7 mouse cellular contexts compared by ENCODE assay signal in the genomic region with DNA sequence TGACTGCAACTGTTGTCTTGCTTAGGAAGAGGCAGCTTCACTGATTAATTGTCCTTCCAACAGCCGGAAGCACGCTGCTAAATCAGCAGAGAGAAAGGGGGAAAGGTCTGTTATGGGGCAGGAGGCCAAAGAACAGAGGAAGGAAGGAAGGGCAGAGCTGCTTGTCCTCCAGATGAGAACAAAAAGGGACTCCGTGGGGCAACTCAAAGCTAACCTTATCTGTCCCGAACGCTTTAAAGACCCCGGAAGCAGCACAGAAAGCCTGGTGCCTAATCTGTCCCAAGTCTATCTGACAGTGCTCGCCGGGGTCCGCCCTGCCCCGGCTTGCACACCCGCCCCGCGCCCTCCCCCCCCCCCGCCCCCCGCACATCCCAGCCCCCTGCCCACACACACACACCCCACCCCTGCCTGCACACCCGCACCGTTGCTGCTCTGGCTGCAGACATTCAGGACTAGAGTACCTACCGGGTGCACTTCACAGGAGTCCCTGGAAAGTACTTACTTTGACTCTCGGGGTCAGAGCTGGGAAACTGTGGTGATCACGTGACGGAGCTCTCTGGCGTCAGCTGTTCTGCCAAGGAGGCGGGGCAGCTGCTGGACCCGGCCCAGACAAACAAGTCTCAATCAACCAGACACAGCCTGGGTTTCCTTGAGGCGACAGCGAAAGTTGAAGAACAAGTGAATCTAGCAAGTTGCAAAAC. TPM values are rescaled to one million over a fixed set of nuclear protein-coding genes. Genes with fewer than 3 reads are reported as not detected.
DNase-seq lines count a peak whose midpoint lies in the region; ATAC-seq and TF ChIP-seq lines count a peak whose summit lies in the region.

A gene (minus strand): TSS at position 649 of the 701 bp plus-strand sequence.

- under 1% methylated on average over 17 of the region's 26 CpGs for WGBS in intestine, postnatal 0 days
- WGBS in midbrain, embryonic 11.5 days, result under 1% methylated on average over 18 of the region's 26 CpGs

- DNase-seq in adipocyte (ENCODE audit: low spot score), result peak; percentile 91
- peak; percentile 92 for DNase-seq in embryo, embryonic 11 days
- peak; percentile 71 for DNase-seq in gonadal fat pad, adult 2 months (ENCODE audit: low read depth)
- DNase-seq in left cerebral cortex, postnatal 4 days, result peak; percentile 83
- peak; percentile 97 for DNase-seq in midbrain, embryonic 11.5 days (ENCODE audit: low spot score, missing footprints)
- peak; percentile 81 for DNase-seq in skeletal muscle tissue, adult 2 months (ENCODE audit: low read depth, low spot score)

- no peak for TF ChIP-seq CTCF in intestine, postnatal 0 days (IDR thresholded peaks at IDR 0.05; ENCODE audit: low read depth)

- H3K4me2 ChIP-seq in intestine, postnatal 0 days (replicated peaks; ENCODE audit: low read depth), result peak within 1 kb of the TSS; percentile 81
- peak within 1 kb of the TSS; percentile 70 for H3K4me2 ChIP-seq in midbrain, embryonic 11.5 days

- no peaks in the 10 kb centered on the region for H3K27me3 ChIP-seq in intestine, postnatal 0 days (replicated peaks; ENCODE audit: control insufficient read depth, insufficient read depth, low read length)
- H3K27me3 ChIP-seq in midbrain, embryonic 11.5 days (ENCODE audit: control insufficient read depth, insufficient read depth, low read length), result no peaks in the 10 kb centered on the region

- peak; percentile 83 for ATAC-seq in intestine, postnatal 0 days
- ATAC-seq in midbrain, embryonic 11.5 days (ENCODE audit: low FRiP score), result peak; percentile 93

- H3K27ac ChIP-seq in intestine, postnatal 0 days (ENCODE audit: low read depth, low read length), result peak within 1 kb of the TSS; percentile 64; the same call in 1 of the 2 replicates
- H3K27ac ChIP-seq in midbrain, embryonic 11.5 days (ENCODE audit: low read depth, low read length), result no peak within 1 kb of the TSS

- intact Hi-C loops in left cerebral cortex, postnatal 4 days (cut with DNase I), result no loop called here

- peaks cover 13% of the 10 kb centered on the region for H3K36me3 ChIP-seq in intestine, postnatal 0 days (ENCODE audit: control insufficient read depth, insufficient read depth)
- H3K36me3 ChIP-seq in midbrain, embryonic 11.5 days (ENCODE audit: control insufficient read depth, insufficient read depth, low read length), result no peaks in the 10 kb centered on the region

- H3K9ac ChIP-seq in intestine, postnatal 0 days (ENCODE audit: low read depth, low read length), result peak within 1 kb of the TSS; percentile 55
- H3K9ac ChIP-seq in midbrain, embryonic 11.5 days (ENCODE audit: low read length), result peak within 1 kb of the TSS; percentile 64

- H3K4me3 ChIP-seq in intestine, postnatal 0 days (ENCODE audit: low read depth, low read length), result peak within 1 kb of the TSS; percentile 58
- H3K4me3 ChIP-seq in midbrain, embryonic 11.5 days (ENCODE audit: low read depth, low read length), result peak within 1 kb of the TSS; percentile 54

- no peaks in the 10 kb centered on the region for H3K4me1 ChIP-seq in intestine, postnatal 0 days (replicated peaks; ENCODE audit: control insufficient read depth, insufficient read depth, low read length)
- peaks cover 5% of the 10 kb centered on the region; the same call in 1 of the 2 replicates for H3K4me1 ChIP-seq in midbrain, embryonic 11.5 days (ENCODE audit: control insufficient read depth, insufficient read depth, low read length)

- H3K9me3 ChIP-seq in intestine, postnatal 0 days (ENCODE audit: control insufficient read depth), result no peaks in the 10 kb centered on the region
- no peaks in the 10 kb centered on the region for H3K9me3 ChIP-seq in midbrain, embryonic 11.5 days (ENCODE audit: control insufficient read depth, low read length)

RNA-seq across cellular contexts. Expression of the gene that starts here (rescaled TPM):
- polyA plus RNA-seq in gonadal fat pad, adult 2 months (2012; rRNA removed), result 151 and 176 TPM in 2 replicates
- 283 and 305 TPM in 2 replicates for polyA plus RNA-seq in intestine, postnatal 0 days (2015; fragmentation: Nextera tagmentation; extraction: Ambion mirVana)
- total RNA-seq in left cerebral cortex, postnatal 4 days (2021), result 10 to 100 TPM; 10.1 to 10.9 TPM
- polyA plus RNA-seq in midbrain, embryonic 11.5 days (2014; fragmentation: Nextera tagmentation; extraction: Ambion mirVana), result 28.4 and 30.9 TPM in 2 replicates
